Mouse (Mus musculus) left cerebral cortex, adult 9 months (tissue): ENCODE measurements around the gene Gsg1l.
A peak's percentile ranks its signal among the peaks of the same experiment; 100 is the strongest.

ENCODE experiments used
- DNase-seq, 2 experiments: peaks; one replicate each; pipeline ENCODE4 v3.0.0; 2022; ENCODE audit warnings: low spot score in 2 of 2

Gsg1l gene

DNA sequence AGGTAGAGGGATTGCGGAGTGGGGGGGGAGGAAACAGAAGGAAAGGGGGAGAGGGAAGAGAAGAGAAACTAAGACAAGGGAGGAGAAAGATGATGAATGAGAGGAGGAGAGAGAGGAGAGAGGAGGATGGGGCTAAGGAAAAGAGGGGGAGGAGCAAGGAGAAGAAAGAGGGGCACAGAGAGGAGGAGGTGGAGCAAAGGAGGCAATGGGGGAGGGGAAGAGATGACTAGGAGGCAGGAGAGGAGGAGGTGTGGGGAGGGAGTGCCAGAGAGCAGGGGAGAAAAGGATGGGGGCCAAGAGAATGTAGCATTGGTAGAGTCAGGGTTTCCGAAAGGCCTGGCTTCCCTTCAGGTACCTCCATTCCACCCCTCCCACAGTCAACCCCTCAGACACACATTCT is 147.9 kb downstream of the Gsg1l start:
- DNase-seq, result no peak

DNA sequence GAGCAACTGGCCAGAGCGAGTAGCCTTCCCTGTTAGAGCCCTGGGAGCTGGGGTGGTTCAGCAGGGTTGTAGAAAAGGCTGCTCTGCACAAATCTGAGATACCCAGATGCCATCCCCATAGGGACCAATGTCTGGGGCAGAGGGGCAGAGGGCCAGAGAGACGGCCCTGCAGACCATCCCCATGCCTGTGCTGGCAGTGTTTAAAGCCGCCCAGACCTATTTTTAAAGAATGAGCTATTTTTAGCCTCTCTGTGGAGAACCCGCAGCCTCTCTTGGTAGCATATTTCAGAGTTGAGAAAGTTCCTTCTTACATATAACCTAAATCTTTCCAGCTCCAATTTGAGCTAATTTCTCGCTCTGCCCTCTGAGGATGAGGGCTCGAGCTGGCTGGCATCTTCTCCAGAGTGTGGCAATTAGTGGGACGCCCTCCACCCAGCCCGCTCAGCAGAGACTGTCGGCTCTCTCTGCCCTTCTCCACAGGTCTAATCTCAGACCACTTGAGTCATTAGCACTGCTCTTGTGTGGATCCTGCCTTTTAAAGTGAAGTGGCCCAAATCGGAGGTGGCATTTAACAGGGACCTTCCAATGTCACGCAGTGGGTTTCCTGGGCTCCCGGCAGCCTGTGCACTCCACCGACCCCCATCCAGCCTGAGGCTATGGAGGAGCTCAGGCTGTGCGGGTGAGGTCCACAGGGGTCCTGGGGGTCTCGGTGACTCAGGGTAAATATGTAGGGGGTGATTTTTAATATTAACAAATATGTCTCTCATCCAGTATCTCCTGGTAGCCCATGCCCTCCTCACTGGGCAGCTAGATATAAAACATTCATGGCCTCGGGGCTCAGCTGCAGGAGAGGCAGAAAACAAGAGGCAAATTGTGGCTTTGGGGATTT is 148.6 kb downstream of the Gsg1l start:
- DNase-seq, result no peak

DNA sequence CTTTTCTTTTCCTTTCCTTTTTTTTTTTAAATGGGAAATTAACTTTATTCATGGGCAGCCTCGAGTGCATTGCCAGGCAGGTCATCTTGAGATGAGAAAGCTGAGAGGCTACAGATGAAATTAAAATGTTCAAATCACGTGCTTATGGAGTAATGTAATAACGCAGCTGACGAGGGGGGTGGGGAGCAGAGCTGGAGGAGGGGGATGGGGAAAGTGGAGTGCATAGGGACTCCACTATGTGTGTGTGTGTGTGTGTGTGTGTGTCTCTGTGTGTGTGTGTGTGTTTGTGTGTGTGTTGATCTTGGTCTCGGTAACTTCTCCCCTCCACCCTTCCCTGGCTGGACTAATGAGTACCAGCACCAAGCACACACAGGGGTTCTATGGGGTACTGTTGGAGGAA is 150.6 kb downstream of the Gsg1l start:
- DNase-seq, result no peak

DNA sequence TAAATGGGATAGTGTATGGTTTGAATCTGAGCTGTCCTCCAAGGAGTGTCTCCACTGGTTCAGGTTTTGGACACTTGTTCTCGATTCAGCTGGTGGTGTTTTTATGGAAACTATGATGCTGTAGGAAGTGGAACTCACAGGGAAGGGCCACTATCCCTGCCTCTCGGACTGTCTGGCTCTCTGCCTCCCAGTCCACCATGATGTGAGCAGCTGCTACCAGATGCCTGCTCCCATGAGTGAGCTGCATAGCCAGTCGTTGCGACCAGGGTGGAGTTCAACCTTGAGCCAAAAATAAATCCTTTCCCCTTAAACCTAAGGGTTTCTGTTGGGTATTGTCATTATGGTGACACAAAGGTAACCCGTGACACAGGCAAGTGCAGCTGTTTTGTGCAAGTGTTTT is 158.2 kb downstream of the Gsg1l start:
- DNase-seq, result no peak

DNA sequence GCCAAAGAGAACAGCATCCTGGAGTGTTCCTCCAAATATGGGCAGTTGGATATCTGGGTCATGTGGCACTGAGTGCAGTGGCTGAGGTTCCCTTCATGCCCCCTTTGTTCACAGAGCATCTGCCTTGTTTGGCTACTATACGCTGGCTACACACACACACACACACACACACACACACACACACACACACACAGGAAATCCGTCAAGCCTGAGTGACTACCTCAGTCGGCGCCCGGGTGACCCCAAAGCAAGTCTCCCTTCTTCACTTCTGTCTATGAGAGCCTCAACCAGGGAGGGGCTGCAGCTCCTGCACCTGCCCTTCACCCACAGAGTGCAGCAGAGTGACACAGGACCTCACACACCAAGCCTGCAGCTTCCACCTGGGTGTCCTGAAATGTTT is 161.4 kb downstream of the Gsg1l start:
- no peak for DNase-seq

DNA sequence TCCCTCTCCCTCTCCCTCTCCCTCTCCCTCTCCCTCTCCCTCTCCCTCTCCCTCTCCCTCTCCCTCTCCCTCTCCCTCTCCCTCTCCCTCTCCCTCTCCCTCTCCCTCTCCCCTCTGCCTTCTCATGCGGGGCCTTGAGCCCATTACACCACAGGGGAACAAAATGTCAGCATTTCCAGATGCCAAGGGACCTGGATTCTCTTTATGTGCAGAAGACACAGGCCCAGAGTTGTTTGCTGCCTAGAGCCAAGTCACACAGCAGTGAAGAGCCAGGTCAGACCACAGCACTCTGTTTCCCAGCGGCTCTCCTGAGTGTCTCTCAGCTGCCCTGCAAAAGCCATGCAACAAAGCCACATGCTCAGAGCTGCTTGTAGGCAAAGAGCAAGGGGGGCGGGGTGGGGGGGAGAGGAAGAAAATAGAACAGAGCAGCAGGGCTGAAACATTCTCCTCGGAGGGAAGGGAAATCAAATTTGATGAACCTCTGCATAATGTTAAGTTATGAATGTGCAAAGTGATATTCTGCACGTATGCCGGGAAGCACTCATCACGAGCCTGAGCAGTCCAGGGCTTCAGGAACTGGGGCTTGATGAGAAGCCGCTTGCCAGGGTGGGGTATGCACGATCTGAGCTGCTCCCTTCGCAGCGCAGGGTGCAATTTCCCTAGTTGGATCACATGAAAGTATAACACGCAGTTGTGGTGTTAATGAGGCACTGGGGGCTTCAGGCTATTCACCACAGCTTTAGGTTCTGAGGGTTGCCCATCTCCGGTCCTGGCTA is 181.6 kb downstream of the Gsg1l start:
- no peak for DNase-seq

DNA sequence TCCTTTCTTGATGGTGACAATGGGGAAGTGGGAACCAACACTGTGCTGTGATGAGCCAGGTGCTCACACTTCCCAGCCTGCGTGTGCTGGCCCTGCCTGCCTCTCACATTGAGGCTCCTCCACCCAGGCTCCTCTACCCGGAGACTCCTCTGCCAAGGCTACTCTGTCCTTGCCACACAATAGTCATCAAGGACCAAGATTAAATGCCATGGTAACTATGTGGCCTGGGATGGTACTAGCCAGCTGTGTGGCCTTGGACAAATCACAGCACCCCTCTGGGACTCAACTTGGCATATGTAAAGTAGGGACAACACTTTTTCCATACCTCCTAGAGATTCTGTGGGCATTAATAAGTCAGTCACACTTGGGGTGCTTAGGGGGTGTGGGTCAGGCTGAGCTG is 182.3 kb downstream of the Gsg1l start:
- no peak for DNase-seq

DNA sequence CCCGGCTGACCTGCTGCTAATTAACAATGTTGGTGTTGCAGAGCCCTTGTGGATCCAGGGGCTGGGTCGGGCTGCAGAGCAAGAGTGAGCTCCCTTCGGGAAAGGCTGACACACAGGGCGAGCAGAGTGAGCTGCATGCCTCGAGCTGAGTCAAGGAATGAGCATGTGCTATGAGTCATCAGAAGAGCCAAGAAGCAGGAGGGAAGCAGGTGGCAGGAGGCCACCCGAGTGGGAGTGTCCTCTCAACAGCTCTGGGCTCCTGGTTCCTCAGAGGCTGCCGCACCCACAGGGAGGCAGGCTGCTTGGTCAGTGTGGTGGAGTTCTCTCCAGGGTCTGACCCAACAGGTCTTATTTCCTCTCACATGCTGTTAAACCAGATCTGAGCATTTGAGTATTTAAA is 183.2 kb downstream of the Gsg1l start:
- peak; percentile 83 to 89 for DNase-seq

DNA sequence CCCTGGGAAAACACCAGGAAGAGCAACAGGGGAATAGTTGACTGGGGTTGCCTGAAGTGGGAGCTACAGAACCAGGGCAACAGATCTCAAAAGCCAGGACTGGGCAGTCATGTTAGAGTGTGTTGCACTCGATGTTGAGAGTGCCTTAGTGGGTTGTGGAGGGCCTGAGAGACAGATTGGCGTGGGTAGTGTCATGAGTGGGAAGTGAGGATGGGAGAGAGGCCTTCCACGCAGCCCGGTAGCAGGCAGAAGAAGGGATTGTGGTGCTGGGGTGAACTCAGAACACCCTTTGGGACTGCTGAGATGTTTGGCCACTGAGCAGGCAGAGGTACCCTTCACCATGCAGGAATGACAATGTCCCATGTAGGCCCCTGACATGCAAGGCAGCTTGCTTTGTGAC is 185.2 kb downstream of the Gsg1l start:
- no peak for DNase-seq

DNA sequence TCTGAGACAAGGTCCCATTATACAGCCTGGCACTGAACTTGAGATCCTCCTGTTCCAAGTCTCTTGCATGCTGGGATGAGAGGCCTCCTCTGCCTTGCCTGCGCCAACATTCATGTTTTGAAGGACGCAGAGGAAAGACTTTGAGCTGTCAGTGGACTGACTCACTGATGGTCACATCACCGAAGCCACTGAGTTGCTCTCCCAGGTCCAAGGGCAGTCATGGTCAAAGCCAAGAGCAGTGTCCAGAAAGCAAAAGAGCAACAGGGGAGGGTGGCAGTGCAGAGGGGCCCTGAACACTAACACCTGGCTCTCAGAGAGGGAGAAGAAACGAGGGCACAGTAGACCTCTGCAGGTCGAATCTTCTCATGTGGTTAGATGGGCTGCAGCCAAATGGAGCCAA is 188.6 kb downstream of the Gsg1l start:
- no peak for DNase-seq

DNA sequence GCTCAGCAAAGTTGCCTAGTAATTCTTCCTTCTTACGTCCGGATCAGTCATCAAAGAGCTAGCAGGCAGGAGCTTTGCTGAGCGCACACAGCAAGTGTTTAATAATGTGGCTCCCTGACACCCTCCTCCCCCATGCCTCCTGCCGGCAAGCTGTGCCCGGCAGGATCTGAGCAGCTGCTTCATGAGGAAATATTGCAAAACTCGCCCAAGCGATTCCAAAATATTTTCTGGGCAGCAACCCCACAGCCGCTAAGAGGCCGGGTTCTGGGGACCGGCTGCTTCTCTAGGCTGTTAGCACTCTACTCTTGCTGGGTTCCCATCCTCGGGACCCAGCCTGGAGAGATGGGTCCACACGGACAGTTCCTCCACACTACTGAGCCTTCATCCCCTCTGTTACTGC is 193.8 kb downstream of the Gsg1l start:
- DNase-seq, result peak; percentile 61 to 79

DNA sequence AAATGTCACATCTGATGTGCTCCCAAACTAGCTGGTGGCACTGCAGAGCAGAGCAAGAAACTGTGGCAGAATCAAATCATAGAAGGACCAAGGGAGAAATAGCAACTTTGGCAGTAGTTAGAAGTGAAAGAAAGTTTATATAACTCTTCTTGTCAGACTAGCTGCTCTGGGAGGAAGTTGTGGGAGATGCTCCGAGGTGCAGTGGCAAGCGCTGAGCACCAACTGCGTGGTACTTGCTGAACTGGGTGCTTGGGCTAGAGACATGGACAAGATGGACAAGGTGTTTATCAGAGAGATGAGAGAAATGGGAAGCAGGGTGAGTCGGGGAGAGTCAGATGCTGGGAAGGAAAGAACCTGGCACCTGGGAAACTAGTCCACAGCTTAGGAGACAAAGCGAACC is 194.4 kb downstream of the Gsg1l start:
- DNase-seq, result no peak

DNA sequence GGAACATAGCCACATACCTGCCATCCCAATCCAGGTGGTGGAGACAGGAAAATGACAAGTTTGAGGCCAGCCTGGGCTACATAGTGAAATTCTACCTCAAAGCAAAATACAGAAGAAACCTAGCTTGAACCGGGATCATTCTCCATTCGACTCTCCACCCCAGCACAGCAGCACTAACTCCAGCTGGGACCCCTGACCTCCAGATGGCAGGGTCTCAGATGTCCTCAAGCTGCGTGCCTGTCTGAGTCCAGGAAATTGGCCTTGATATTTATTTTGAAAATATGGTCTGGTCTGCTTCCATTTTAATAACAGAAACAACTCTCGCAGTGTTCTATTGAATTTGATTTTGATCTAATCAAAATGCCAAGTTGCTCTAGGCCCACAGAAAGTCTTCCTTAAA is 195.1 kb downstream of the Gsg1l start:
- no peak for DNase-seq

DNA sequence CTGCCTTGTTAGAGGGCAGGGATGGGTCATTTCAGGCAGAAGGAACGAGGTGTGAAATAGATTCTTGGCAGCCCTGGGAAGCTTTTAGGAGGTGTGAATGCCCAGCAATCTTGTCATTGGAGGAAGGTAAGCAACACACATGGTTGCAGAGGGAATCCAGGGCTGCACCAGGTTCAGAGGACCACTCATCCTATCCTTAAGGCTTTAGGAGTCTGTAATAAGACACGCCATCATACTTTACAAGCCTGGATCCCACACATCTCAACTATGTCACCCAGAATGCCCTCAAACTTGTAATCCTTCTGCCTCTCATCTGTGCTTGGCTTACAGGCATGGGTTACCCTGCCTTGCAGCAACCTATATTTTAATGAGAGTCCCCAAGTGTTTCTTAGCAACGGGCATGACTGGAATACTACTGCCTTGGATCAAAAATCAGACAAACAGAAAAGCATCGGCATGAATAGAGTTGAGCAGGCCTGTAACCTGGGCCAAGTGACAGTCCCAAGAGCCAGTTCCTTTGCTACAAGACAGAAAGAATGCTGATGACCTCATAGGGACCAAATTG is 196.0 kb downstream of the Gsg1l start:
- DNase-seq, result no peak

DNA sequence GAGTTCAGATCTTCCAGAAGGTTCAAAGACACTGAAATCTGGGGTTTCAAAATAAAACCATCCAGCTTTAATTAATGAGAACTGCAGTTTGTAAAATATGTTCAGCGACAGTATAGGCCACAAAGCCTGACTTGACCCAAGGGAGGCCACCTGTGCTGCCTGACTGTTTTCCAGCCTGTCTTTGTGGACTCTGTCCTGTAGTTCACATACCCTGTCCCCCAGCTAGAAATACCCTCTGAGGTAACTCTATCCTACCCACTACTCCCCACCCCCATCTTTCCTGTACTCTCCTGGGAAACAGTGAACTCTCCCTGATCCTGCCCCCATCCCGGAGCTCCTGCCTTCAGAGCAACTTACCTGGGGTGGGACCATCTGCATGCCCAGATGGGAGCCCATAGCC is 199.0 kb downstream of the Gsg1l start:
- no peak for DNase-seq

DNA sequence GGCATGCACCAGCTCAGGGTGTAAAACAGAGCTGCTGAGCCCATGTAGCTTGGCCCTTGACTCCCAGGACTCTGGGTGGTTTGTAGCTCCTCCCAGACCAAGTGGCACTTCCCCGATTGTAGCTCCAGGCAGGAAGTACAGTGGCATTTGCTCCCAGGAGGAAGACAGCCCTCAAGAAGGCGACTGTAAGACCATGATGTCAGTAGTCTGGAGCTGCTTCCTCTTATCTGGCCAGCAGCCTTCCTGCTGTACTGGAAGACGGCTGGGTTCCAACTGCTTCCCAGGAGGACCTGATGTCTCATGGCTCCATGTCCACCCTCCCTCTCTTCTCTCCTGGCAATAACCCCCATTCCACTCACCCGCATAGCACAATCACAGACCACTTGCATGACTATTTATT is 204.2 kb downstream of the Gsg1l start:
- DNase-seq, result no peak

DNA sequence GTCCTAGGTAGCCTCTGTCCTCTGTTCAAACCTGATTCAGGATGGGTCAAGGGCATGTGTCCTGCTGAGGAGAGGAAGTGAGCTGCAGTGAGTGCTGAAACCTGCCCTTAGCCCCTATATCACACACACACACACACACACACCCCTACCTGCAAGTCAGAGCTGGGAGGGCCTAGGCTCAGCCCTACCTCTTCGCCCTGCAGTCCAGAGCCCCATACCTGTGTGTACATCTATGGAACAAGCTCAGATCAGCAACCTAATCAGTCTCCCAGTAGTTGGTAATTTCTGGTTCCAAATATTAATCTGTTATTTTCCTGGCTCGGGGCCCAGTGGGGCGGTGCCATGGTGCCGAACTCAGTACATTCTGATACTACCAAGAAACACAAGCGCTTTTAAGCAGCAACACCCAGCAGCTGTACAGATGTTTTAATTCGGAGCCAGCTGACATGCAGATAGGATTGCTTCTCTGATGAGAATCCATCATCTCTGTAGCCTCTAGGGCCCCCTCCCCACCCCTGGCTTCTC is 208.2 kb downstream of the Gsg1l start:
- no peak for DNase-seq

DNA sequence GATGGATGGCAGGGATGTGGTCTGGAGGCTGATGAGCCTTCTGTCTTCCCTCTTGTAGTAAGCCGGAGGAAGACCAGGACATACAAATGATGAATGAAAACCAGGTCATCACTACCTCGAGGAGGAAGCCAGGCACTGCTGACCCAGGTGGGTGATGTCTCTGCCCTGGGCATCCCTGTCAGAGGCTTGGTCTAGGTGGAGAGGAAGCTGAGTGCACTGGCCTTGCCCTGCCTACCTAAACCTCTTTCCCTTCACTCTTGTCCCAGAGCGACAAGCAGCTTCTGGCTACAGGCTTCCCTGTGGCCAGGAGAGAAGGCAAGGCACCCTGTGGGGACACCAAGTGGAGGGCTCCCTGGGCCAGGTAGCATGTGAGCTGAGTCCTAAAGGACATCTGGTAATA is 209.3 kb downstream of the Gsg1l start:
- no peak for DNase-seq

DNA sequence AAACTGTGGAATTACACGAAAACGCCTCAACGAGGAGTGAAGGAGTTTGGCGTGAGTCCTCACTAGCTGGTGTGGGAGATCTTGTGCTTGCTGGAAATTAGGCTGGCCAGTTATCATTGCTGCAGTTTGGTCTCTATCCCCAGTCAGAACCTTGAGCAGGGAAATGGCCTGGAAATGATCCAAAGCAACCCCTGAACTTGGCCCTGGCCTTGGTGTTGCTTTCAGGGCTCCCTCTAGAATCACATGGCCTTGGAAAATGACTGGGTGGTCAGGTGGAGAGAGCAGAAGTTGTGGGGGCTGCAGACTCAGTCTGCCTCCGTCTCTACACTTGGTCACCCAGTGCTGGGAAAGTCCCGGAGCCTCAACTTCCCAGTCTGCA is 210.0 kb downstream of the Gsg1l start:
- peak in 1 of 2 experiments; percentile 32 for DNase-seq

DNA sequence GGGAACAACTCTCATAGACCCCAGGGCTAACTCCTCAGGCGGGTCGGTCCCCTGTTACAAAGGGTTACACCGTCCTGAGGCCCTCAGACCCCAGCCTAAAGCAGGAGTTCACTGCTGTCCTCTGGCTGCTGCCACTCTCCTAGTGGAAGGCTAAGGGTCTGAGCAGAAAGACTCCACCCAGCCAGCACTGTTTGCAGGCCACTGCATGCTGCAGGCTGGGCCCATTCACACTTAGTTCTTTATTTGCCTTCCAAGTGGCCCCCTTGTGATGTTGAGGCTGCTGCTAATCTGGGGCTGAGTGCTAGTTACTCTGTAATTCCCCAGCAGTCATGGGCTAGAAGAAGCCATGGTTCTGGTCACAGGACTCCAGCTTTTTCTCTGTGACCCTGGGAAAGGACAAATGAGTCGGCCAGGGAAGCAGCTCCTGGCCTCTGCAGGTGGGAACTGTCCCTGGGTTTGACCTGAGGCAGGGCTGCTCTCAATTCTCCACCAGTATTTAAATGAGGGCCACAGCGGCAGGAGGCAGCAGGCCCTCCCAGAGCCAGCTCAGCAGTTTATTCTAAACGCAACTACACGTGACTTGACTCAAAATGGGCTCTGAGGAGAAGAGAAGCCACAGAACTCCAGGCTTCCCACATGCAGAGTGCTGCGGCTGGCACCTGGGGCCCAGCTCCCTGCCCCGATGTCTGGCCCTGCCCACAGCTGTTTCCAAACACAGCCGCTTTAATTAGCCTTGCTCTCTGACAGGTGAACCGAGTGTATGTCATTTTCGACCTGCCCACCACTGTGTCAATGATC is 210.6 kb downstream of the Gsg1l start:
- peak in 1 of 2 experiments; percentile 49 for DNase-seq

DNA sequence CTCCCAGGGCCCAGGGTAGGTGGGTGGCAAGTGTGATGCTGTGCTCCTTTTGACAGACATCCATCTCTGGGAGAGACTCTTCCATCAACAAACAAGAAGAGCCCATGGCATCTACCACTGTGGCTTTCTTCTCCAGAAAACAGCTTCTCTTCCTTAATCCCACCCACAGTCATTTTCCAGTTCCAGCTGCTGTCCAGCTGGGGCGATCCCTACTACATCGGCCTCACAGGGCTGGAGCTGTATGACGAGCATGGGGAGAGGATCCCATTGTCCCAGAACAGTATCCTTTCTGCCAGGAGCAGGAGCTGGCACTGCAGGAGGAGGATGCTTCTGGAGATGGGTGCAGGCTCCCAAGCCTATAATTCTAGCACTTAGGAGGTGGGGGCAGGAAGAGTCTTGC is 213.6 kb downstream of the Gsg1l start:
- DNase-seq, result no peak

DNA sequence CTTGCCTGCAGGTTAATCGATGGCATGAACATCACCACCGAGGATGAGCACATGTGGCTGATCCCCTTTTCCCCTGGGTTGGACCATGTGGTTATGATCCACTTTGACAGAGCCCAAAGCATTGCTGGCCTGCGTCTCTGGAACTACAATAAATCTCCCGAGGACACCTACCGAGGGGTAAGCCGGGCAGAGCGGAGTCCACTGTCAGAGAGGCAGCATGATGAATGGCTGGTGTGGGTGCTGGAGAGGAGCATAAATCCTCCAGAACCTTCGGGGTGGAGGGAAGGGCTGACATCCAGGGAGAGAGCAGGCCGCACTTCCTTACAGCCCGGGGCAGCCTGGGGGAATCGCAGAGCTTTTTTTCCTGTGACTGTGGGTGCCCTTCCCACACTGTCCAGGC is 217.0 kb downstream of the Gsg1l start:
- DNase-seq, result no peak
